Mouse (Mus musculus) 3134 (cell line): ENCODE results near the gene Krt88.
A peak's percentile ranks its signal among the peaks of the same experiment; 100 is the strongest.

Experiments
- DNase-seq: peaks from one replicate; pipeline ENCODE4 v3.0.0-alpha.2; 2011; ENCODE audit warnings: low spot score; ENCODE audit not compliant: insufficient read length; ENCODE audit errors: extremely low read depth

Gene Krt88

DNA sequence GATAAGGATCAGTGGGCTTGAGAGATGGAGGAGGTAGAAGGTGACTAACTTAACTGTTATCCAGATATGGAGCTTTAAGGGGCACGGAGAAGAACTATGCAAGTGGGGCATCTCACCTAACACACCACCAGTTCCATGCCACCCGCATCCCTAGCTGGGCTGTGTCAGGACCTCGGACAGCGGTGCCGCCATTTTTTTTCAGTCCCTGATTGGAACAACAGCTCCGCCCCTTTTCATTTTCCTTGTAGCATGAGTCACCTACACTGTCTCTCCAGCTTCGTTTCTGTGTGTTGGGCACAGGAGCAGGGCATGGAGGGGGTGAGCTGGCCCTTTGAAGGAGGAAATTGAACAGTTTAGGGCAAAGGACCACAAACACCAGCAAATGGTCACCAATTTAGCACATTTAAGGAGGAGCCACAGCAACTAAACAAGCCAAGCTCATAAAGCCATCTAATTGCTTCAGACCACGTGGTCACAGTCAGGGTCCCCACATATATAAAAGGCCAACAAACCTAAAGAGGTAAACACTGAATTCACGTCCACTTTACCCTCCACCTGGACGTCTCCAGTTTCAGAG is 25.5 kb downstream of the Krt88 start, which contains the start of gene Krt86:
Gene Krt86, plus strand, starts transcription at position 527 of the 577 bp plus-strand sequence.
- peak; percentile 68 for DNase-seq

- DNase-seq: no peak
Measured at GRCm38 (mm10) chr15:101479007-101479665, 31.6 kb downstream of the Krt88 start.

GRCm38 (mm10) chr15:101479666-101480060 is 32.1 kb downstream of the Krt88 start:
- DNase-seq: no peak

DNA sequence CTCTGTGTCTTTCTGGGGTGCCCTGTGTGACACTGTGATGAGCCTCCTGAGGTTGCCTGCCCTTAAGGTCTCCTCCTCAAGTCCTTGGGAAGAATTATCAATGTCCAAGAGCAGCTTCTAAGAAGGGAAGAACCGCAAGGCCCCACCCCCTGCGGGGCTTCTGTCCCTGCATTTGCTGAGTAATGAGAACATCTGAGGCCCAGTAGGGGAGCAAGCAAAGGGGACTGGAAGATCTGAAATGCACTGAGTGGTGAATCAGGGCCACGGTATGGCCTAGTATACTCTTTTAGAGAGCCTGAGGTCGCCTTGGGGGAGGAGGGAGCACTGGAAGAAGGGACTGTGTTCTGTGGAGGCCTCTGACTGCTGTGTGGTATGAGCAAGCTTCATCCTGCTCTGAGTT is 34.5 kb downstream of the Krt88 start:
- no peak for DNase-seq

DNA sequence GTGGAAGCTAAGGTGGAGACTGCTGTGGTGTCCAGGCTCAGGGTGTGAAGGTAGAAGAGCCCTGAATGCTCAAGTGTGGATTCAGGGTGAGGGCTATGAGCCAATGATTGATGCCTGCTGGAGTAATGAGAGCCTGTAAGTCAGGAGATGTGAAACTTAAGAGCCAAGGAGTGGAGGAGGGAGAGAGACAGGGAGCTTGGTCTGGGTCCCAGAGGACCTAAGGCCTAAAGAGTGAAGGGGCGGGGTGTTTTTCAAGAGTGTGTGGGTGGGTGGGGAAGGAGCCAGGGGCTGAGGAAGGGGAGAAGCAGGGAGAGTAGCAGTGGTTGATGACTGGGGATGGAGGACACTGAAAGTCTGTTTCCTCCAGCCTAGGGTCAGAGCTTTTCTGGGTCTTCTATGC is 36.1 kb downstream of the Krt88 start:
- DNase-seq: no peak

GRCm38 (mm10) chr15:101484939-101485338 is 37.4 kb downstream of the Krt88 start:
- no peak for DNase-seq

- DNase-seq: no peak
Measured at GRCm38 (mm10) chr15:101485911-101486635, 38.5 kb downstream of the Krt88 start.

GRCm38 (mm10) chr15:101491431-101491830 is 43.9 kb downstream of the Krt88 start, which contains the start of gene Krt83:
Gene Krt83 (minus strand): TSS chr15:101491512.
- no peak for DNase-seq

DNA sequence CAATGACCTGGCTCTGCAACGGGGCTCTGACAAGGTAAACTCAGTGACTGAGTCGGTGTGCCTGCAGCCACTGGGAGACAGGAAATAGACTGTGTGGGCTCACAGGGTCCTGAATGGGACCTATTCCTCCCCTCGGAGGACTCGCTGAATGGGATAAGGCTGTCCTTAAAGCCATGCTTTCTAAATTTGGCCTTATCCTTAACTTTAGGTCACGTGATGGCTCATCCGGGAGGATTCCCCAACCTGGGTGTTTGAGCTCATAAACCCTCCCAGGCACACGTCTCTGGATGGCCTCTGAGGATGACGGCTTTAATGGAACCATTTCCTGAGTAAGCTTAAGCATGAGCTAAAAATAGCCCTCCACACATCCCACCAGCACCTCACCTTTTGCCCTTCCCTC is 45.2 kb downstream of the Krt88 start:
- no peak for DNase-seq

- DNase-seq: no peak
Measured at GRCm38 (mm10) chr15:101493713-101494112, 46.2 kb downstream of the Krt88 start.

DNA sequence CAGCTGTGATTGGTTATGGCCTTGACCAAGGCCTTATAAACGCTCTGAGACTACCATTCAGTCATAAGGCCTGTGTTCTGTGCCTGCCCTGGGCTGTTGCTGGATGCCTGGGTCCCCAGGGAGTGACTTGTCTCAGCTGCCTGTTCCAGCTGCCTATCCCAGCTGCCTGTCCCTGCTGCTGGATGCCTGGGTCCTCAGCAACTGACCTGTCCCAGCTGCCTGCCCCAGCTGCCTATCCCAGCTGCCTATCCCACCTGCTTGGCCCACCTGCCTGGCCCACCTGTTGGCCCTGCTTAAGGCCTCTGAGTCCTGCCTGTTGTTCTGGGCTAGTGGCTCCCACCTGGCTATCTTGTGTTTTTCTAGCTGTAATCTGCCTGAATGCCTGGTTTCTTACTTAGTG is 46.7 kb downstream of the Krt88 start:
- DNase-seq: peak; percentile 23

GRCm38 (mm10) chr15:101495266-101495665 is 47.7 kb downstream of the Krt88 start:
- no peak for DNase-seq

DNA sequence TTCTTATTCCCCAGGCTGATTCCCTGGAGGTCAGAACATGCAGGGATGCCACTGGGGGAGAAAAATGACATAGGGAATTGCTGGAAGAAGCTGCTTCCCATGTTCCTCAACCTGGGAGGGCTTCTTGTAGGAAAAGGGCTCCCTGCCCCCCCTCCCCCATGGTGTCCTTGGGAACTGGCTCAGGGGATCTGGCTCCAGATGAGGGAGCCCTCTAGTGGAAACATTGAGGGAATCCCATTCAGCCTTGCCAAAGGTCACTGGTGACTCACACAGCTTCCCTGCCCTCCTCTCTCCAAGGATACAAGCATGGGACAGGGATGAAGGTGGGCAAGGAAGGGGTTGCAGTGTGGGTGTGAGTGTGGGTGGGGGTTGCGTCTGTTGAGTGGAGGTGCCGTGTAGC is 49.6 kb downstream of the Krt88 start:
- peak; percentile 62 for DNase-seq
